Mouse (Mus musculus) liver, embryonic 11.5 days (tissue): ENCODE data around the gene Bcl6. TPM values are rescaled to one million over a fixed set of nuclear protein-coding genes. Genes with fewer than 3 reads are reported as not detected.
A peak's percentile ranks its signal among the peaks of the same experiment; 100 is the strongest.

Experiments
- ATAC-seq: fragments of 200-750 bp; cut with Nextera tagmentation; replicated peaks from 2 replicates; pipeline ENCODE4 v1.8.0; 2017; ENCODE audit warnings: moderate number of reproducible peaks, mild to moderate bottlenecking, moderate TSS enrichment, moderate library complexity; ENCODE audit not compliant: low FRiP score
- DNase-seq: peaks from one replicate; pipeline ENCODE4 v3.0.0-alpha.2; 2017; ENCODE audit warnings: low spot score
- H3K27ac ChIP-seq: fragments of 300-500 bp; sonication (generic); 2 replicates; pipeline ENCODE4 v1.5.1; 2014; ENCODE audit warnings: mild to moderate bottlenecking, low read depth, low read length, control low read depth
- H3K27me3 ChIP-seq: fragments of 300-500 bp; sonication (generic); replicated peaks from 2 replicates; pipeline ENCODE4 v1.6.1; 2014; ENCODE audit warnings: low read length, mixed read lengths; ENCODE audit not compliant: control insufficient read depth, insufficient read depth
- H3K36me3 ChIP-seq: fragments of 300-500 bp; sonication (generic); 2 replicates; pipeline ENCODE4 v1.6.1; 2014; ENCODE audit warnings: mild to moderate bottlenecking, low read length, moderate library complexity, mixed read lengths; ENCODE audit not compliant: control insufficient read depth, insufficient read depth
- H3K4me1 ChIP-seq: fragments of 300-500 bp; sonication (generic); replicated peaks from 2 replicates; pipeline ENCODE4 v1.6.1; 2014; ENCODE audit warnings: low read length, mixed read lengths; ENCODE audit not compliant: control insufficient read depth, insufficient read depth
- H3K4me2 ChIP-seq: fragments of 300-500 bp; sonication (generic); 2 replicates; pipeline ENCODE4 v1.6.1; 2014; ENCODE audit warnings: mild to moderate bottlenecking, control low read depth, moderate library complexity
- H3K4me3 ChIP-seq: fragments of 300-500 bp; sonication (generic); 2 replicates; pipeline ENCODE4 v1.5.1; 2014; ENCODE audit warnings: low read depth, low read length, control low read depth
- H3K9ac ChIP-seq: fragments of 300-500 bp; sonication (generic); 2 replicates; pipeline ENCODE4 v1.6.1; 2014; ENCODE audit warnings: low read depth, low read length, control low read depth
- H3K9me3 ChIP-seq: fragments of 300-500 bp; sonication (generic); 2 replicates; pipeline ENCODE4 v1.6.1; 2016; ENCODE audit warnings: low read length, inconsistent platforms, mixed read lengths; ENCODE audit not compliant: control insufficient read depth
- WGBS: fragments of 180-500 bp; shearing (Covaris S2); extraction: QIAGEN DNeasy Blood & Tissue Kit; methylation state at CpG from one replicate; pipeline ENCODE4 v1.1.7; 2014; 5-methylcytosine and 5-hydroxymethylcytosine counted together
- polyA plus RNA-seq: library from polyadenylated mRNA; unstranded; fragments of >200 nt; fragmentation: Nextera tagmentation; extraction: Ambion mirVana; gene quantifications from 2 replicates; pipeline ENCODE4 v1.2.1, GENCODE M21; 2014

The Bcl6 gene
- polyA plus RNA-seq, result 0.38 and 0.42 TPM in 2 replicates

DNA sequence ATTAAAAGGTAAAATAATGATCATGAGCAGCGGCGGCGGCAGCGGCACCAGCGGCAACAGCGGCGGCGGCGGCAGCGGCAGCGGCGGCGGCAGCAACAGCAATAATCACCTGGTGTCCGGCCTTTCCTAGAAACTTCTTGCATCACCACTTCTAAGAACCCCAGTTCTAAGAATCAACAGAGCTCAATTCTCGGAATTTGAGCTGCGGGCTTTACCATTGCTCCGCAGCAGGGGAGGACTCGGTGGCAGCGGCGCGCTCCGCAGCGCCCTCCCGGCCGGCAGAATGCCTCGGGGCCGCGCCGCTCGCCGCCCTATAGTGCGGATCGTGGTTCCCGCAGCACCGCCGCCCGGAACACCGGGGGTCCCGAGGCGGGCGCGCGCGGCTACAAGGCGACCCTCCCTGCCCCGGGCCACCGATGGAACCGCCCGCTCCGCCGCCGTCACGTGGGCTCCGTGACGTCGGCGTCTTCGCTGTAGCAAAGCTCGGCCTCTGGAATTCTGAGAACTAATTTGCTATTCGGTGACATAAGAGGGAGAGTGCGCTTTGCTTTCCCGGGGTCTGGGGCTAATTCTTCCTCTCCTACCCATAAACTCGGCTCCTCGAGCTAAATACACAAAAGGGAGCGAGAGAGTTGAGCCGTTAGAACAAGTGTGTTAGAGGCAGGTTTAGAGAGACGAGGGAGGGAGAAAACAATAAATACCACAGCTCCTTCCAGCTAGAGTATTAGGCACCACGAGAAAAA, at the start of gene Bcl6, which contains the start of gene Gm37419:
Bcl6 (minus strand) TSS at position 387 of the 743 bp plus-strand sequence.
Gm37419 (plus strand) TSS at position 17 of the 743 bp plus-strand sequence.
- H3K4me1 ChIP-seq, result peaks cover 8% of the 10 kb centered on the region

DNA sequence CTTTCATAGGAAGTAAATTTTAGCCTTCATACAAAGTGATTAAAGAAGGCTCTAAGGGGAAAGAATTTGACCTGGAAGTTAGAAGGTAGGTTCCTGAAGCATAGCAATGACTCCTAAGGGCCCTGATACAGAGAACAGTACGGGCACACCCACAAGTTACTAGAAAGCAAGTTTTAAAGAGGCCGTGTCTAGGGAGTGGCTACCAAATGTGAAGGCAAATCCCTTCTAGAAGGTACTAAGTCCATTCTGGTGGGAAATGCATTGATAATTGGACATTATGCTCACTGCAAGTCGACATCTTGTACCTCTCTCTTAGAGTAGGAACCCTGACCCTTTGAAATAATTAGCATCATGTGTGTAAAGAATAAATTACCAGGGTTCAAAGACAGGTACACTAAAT, 47.7 kb upstream of the Bcl6 start:
- WGBS, result 81% methylated on average over 3 of the region's 3 CpGs
- DNase-seq (no peak), ATAC-seq (no peak)
- Histone ChIP-seq H3K27me3 (no peaks in the 10 kb centered on the region), H3K9me3 (no peaks in the 10 kb centered on the region), H3K27ac (no peak overlapping the region), H3K4me2 (no peak overlapping the region), H3K9ac (no peak overlapping the region), H3K36me3 (no peaks in the 10 kb centered on the region), H3K4me1 (no peaks in the 10 kb centered on the region), H3K4me3 (no peak overlapping the region)

More for the DNA sequence above, at the start of gene Bcl6, which contains the start of gene Gm37419:
- Histone ChIP-seq H3K36me3 (no peaks in the 10 kb centered on the region), H3K9me3 (no peaks in the 10 kb centered on the region), H3K4me2 (peak within 1 kb of the TSS; percentile 86), H3K4me3 (peak within 1 kb of the TSS; percentile 68), H3K9ac (peak within 1 kb of the TSS; percentile 74), H3K27me3 (peaks cover 30% of the 10 kb centered on the region), H3K27ac (peak within 1 kb of the TSS; percentile 93)
- under 1% methylated on average over 68 of the region's 68 CpGs for WGBS
- peak; percentile 83 for ATAC-seq
- DNase-seq, result peak; percentile 87

DNA sequence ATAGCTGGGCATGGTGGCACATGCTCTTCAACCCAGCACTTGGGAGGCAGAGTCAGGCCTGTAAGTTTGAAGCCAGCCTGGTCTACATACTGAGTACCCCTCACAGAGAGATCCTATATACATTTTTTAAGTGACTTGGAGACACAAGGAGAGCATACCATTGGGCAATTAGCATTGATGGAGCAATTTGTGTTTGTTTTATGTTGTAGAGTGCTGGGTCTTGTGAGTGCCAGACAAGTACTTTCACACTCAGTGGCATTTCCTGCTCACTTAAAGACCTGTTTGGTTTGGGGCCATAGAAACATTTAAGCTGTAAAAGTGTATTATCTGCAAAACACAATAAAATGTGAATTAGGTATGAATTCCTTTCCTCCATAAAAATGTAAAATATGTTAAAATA, 47.1 kb upstream of the Bcl6 start:
- Histone ChIP-seq H3K9me3 (no peaks in the 10 kb centered on the region), H3K36me3 (no peaks in the 10 kb centered on the region), H3K4me2 (no peak overlapping the region), H3K4me1 (no peaks in the 10 kb centered on the region), H3K9ac (no peak overlapping the region), H3K27me3 (no peaks in the 10 kb centered on the region), H3K4me3 (no peak overlapping the region), H3K27ac (no peak overlapping the region)
- DNase-seq (no peak), ATAC-seq (no peak)

DNA sequence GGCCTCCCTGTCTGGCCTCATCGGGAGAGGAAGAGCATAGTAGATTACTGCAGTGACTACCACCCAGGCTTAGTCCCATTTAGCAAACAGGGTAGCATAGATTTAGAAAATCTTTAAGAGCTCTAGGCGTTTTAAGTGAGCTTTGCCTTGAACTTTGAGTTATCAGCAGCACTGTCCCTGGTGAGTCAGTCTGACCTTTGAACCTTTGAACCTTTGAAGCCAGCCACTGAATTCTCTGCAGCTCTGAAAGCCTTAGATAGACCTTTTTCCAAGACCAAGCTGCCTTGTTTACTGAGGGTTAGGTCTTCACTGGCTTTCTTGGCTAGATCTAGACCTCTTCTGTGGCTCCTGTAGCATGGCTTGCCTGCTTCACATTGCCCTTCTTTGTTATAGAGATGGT, 45.8 kb upstream of the Bcl6 start:
- ATAC-seq, result no peak
- WGBS, result 46% methylated on average over 2 of the region's 2 CpGs
- no peaks in the 10 kb centered on the region for H3K9me3 ChIP-seq

DNA sequence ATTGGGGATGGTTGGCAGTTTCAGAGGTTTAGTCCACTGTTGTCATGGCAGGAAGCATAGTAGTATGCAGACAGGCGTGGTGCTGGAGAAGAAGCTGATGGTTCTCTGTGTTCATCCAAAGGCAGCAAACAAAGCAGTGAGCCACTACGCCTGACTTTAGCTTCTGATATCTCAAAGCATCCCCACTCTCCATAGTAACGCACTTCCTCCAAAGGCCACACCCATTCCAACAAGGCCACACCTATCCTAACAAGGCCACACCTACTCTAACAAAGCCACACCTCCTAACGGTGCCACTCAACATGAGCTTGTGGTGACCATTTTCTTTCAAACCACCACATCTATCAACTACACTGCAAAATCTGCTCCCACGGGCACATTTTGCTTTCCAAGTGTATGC, 44.6 kb upstream of the Bcl6 start:
- ATAC-seq (no peak), DNase-seq (no peak)
- Histone ChIP-seq H3K36me3 (no peaks in the 10 kb centered on the region), H3K9ac (no peak overlapping the region), H3K4me3 (no peak overlapping the region), H3K27ac (no peak overlapping the region), H3K27me3 (no peaks in the 10 kb centered on the region), H3K4me2 (no peak overlapping the region), H3K9me3 (no peaks in the 10 kb centered on the region), H3K4me1 (no peaks in the 10 kb centered on the region)
- WGBS, result 76% methylated on average over 5 of the region's 5 CpGs

More for the DNA sequence above, 45.8 kb upstream of the Bcl6 start:
- DNase-seq, result no peak
- H3K27ac ChIP-seq, result no peak overlapping the region
- H3K27me3 ChIP-seq, result no peaks in the 10 kb centered on the region
- no peaks in the 10 kb centered on the region for H3K4me1 ChIP-seq
- no peaks in the 10 kb centered on the region for H3K36me3 ChIP-seq
- H3K4me2 ChIP-seq, result no peak overlapping the region
- H3K4me3 ChIP-seq, result no peak overlapping the region
- no peak overlapping the region for H3K9ac ChIP-seq

DNA sequence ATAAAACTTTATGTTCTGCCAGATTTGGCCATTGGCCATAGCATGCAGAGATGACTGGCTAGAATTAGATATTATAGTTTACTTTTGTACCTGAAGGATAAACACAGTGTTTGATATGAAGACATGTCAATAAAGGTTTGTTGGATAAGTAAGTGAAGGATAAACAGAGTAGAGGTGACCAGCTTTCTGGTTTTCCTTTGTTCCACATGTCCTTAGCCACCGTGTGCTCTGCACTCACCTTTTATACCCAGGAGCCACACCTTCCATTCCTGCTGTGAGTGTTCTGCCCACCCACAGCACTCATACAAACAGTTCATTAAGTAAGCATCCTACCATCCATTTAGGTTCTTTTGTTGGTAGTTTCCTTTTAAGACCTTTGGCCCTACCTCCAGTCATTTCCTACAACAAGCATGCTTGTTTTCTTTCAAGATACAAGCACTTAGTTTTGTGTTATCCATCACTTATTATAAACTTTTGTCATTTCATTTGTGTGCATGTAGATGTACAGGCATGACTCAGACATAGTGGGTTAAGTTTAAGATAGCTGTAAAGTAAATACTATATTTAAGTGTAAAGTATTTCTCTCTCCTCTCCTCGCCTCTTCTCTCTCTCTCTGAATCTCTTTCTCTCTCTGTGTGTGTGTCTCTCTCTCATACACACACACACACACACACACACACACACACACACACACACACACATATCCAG, 41.5 kb upstream of the Bcl6 start:
- H3K4me2 ChIP-seq, result no peak overlapping the region
- WGBS, result 68% methylated on average over 2 of the region's 2 CpGs
- no peak for DNase-seq

DNA sequence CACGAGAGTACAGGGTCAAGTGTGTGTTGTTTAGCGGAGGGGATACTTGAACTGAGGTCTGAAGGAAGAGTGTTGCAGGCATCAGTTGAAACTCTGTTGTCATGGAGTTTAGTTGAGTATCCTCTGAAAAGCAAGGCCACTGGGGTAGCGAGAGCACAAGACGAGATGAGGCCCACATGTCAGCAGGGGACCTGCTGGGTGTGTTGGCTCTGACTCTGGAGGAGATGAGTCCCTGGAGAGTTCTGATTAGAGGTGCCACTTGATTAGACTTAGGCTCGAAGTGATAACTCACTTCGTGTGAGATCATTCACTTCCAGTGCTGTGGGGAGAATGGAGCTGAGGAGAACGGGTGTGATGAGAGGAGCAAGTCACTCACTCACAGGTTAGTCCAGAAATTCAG, 36.8 kb upstream of the Bcl6 start:
- no peak overlapping the region for H3K4me2 ChIP-seq

More for the DNA sequence above, 41.5 kb upstream of the Bcl6 start:
- Histone ChIP-seq H3K9me3 (no peaks in the 10 kb centered on the region), H3K9ac (no peak overlapping the region), H3K4me3 (no peak overlapping the region), H3K27me3 (no peaks in the 10 kb centered on the region), H3K27ac (no peak overlapping the region), H3K4me1 (no peaks in the 10 kb centered on the region), H3K36me3 (no peaks in the 10 kb centered on the region)
- ATAC-seq, result no peak

DNA sequence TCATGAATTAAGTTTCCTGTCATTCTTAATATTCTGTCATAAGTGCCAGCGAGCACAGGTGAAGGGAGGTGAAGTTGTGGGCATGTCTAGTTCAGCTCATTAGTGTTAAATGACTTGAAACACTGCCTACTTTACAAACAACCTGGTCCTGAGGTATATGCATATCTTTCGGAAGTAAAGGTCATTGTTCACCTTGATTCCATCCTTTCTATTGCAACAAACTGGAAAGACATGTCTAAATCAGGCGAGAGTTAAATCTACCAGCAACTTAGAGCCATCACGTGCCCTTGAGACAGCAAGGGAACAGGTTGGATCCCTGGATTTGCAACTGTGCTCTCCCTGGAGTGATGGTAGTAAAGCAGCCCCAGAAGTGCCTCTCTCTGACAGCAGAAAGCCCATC, 34.0 kb upstream of the Bcl6 start:
- no peaks in the 10 kb centered on the region for H3K36me3 ChIP-seq
- no peak overlapping the region for H3K4me3 ChIP-seq
- H3K27me3 ChIP-seq, result no peaks in the 10 kb centered on the region
- no peak overlapping the region for H3K4me2 ChIP-seq
- H3K9ac ChIP-seq, result no peak overlapping the region
- ATAC-seq (no peak), DNase-seq (no peak)
- no peaks in the 10 kb centered on the region for H3K4me1 ChIP-seq
- WGBS, result 79% methylated on average over 4 of the region's 4 CpGs
- no peaks in the 10 kb centered on the region for H3K9me3 ChIP-seq
- H3K27ac ChIP-seq, result no peak overlapping the region

More for the DNA sequence above, 36.8 kb upstream of the Bcl6 start:
- Histone ChIP-seq H3K9ac (no peak overlapping the region), H3K4me3 (no peak overlapping the region), H3K27me3 (no peaks in the 10 kb centered on the region), H3K9me3 (no peaks in the 10 kb centered on the region), H3K4me1 (no peaks in the 10 kb centered on the region), H3K36me3 (no peaks in the 10 kb centered on the region), H3K27ac (no peak overlapping the region)
- ATAC-seq, result peak; percentile 67
- 55% methylated on average over 7 of the region's 7 CpGs for WGBS
- no peak for DNase-seq
